Mouse (Mus musculus) heart, embryonic 15.5 days (tissue): ENCODE data around the gene Wdfy2. TPM values are rescaled to one million over a fixed set of nuclear protein-coding genes. Genes with fewer than 3 reads are reported as not detected.
"Not testable (repeated sequence)": the region's sequence is repeated elsewhere in the genome, so short reads cannot be mapped to it uniquely, and the experiment has no call there.

Experiments used
- ATAC-seq: fragments of 200-750 bp; cut with Nextera tagmentation; replicated peaks from 2 replicates; pipeline ENCODE4 v1.8.0; 2017; ENCODE audit warnings: low read depth, moderate TSS enrichment; ENCODE audit not compliant: insufficient number of reproducible peaks, insufficient read depth, low FRiP score
- H3K27ac ChIP-seq: fragments of 300-500 bp; sonication (generic); 2 replicates; pipeline ENCODE4 v1.5.1; 2015; ENCODE audit warnings: mild to moderate bottlenecking, inconsistent platforms
- H3K27me3 ChIP-seq: fragments of 300-500 bp; sonication (generic); 2 replicates; pipeline ENCODE4 v1.6.1; 2015; ENCODE audit warnings: inconsistent platforms
- H3K36me3 ChIP-seq: fragments of 300-500 bp; sonication (generic); 2 replicates; pipeline ENCODE4 v1.6.1; 2015; ENCODE audit warnings: mild to moderate bottlenecking, inconsistent platforms
- H3K4me1 ChIP-seq: fragments of 300-500 bp; sonication (generic); replicated peaks from 2 replicates; pipeline ENCODE4 v1.6.1; 2015; ENCODE audit warnings: inconsistent platforms
- H3K4me2 ChIP-seq: fragments of 300-500 bp; sonication (generic); 2 replicates; pipeline ENCODE4 v1.6.1; 2015; ENCODE audit warnings: inconsistent platforms, mild to moderate bottlenecking, moderate library complexity
- H3K4me3 ChIP-seq: fragments of 300-500 bp; sonication (generic); 2 replicates; pipeline ENCODE4 v1.5.1; 2015; ENCODE audit warnings: mild to moderate bottlenecking, inconsistent platforms
- H3K9ac ChIP-seq: fragments of 300-500 bp; sonication (generic); 2 replicates; pipeline ENCODE4 v1.6.1; 2015; ENCODE audit warnings: mild to moderate bottlenecking, inconsistent platforms
- H3K9me3 ChIP-seq: fragments of 300-500 bp; sonication (generic); replicated peaks from 2 replicates; pipeline ENCODE4 v1.6.1; 2016; ENCODE audit warnings: inconsistent platforms
- WGBS: fragments of 180-500 bp; shearing (Covaris S2); methylation state at CpG from one replicate; pipeline ENCODE4 v1.1.7; 2015; ENCODE audit warnings: mixed read lengths; 5-methylcytosine and 5-hydroxymethylcytosine counted together
- polyA plus RNA-seq: library from polyadenylated mRNA; unstranded; fragments of >200 nt; fragmentation: Nextera tagmentation; extraction: Ambion mirVana; gene quantifications from 2 replicates; pipeline ENCODE4 v1.2.1, GENCODE M21; 2015

Wdfy2 gene
- polyA plus RNA-seq, 1 experiment from 2014 or later, result 3.0 TPM

GRCm38 (mm10) chr14:62880084-62880851, 42.8 kb downstream of the Wdfy2 start:
- 66% methylated on average over 5 of the region's 5 CpGs for WGBS
- no peaks in the 10 kb centered on the region for H3K27me3 ChIP-seq
- H3K36me3 ChIP-seq, result no peaks in the 10 kb centered on the region
- peaks cover 42% of the 10 kb centered on the region for H3K4me1 ChIP-seq
- no peak overlapping the region for H3K4me2 ChIP-seq
- H3K27ac ChIP-seq, result peak overlapping the region; percentile 56
- no peaks in the 10 kb centered on the region for H3K9me3 ChIP-seq
- H3K4me3 ChIP-seq, result no peak overlapping the region
- no peak overlapping the region for H3K9ac ChIP-seq
- ATAC-seq, result no peak

GRCm38 (mm10) chr14:62882061-62882614, 44.7 kb downstream of the Wdfy2 start:
- Histone ChIP-seq H3K4me3 (no peak overlapping the region), H3K27ac (no peak overlapping the region), H3K4me1 (peaks cover 38% of the 10 kb centered on the region), H3K27me3 (no peaks in the 10 kb centered on the region), H3K9me3 (no peaks in the 10 kb centered on the region), H3K9ac (no peak overlapping the region), H3K4me2 (no peak overlapping the region), H3K36me3 (no peaks in the 10 kb centered on the region)
- 49% methylated on average over 4 of the region's 4 CpGs for WGBS
- ATAC-seq, result no peak

GRCm38 (mm10) chr14:62883551-62883950, 46.1 kb downstream of the Wdfy2 start:
- Histone ChIP-seq H3K4me3 (no peak overlapping the region), H3K27ac (no peak overlapping the region), H3K9ac (no peak overlapping the region), H3K4me1 (peaks cover 27% of the 10 kb centered on the region), H3K27me3 (no peaks in the 10 kb centered on the region), H3K36me3 (no peaks in the 10 kb centered on the region), H3K4me2 (no peak overlapping the region), H3K9me3 (no peaks in the 10 kb centered on the region)
- WGBS, result 72% methylated on average over 1 of the region's 1 CpGs
- ATAC-seq, result no peak

GRCm38 (mm10) chr14:62884171-62884570, 46.7 kb downstream of the Wdfy2 start:
- Histone ChIP-seq H3K27ac (no peak overlapping the region), H3K4me3 (no peak overlapping the region), H3K9me3 (no peaks in the 10 kb centered on the region), H3K4me1 (peaks cover 20% of the 10 kb centered on the region), H3K4me2 (no peak overlapping the region), H3K36me3 (no peaks in the 10 kb centered on the region), H3K27me3 (no peaks in the 10 kb centered on the region), H3K9ac (no peak overlapping the region)
- ATAC-seq, result no peak
- WGBS, result 43% methylated on average over 5 of the region's 5 CpGs

- H3K9me3 ChIP-seq, result no peaks in the 10 kb centered on the region
- WGBS, result 95% methylated on average over 1 of the region's 1 CpGs
- H3K27ac ChIP-seq, result no peak overlapping the region
- H3K4me2 ChIP-seq, result no peak overlapping the region
- no peaks in the 10 kb centered on the region for H3K27me3 ChIP-seq
- no peak for ATAC-seq
- H3K36me3 ChIP-seq, result no peaks in the 10 kb centered on the region
- peaks cover 16% of the 10 kb centered on the region for H3K4me1 ChIP-seq
- no peak overlapping the region for H3K9ac ChIP-seq
- no peak overlapping the region for H3K4me3 ChIP-seq
Observed at GRCm38 (mm10) chr14:62884639-62885038, 47.2 kb downstream of the Wdfy2 start.

GRCm38 (mm10) chr14:62885146-62885545, 47.7 kb downstream of the Wdfy2 start:
- Histone ChIP-seq H3K4me1 (peaks cover 11% of the 10 kb centered on the region), H3K27ac (no peak overlapping the region), H3K4me3 (no peak overlapping the region), H3K9me3 (no peaks in the 10 kb centered on the region), H3K4me2 (no peak overlapping the region), H3K36me3 (no peaks in the 10 kb centered on the region), H3K9ac (no peak overlapping the region), H3K27me3 (no peaks in the 10 kb centered on the region)
- peak; percentile 43; the same call in 1 of the 2 replicates for ATAC-seq
- WGBS, result 78% methylated on average over 2 of the region's 2 CpGs

- H3K36me3 ChIP-seq, result no peaks in the 10 kb centered on the region
- WGBS, result 87% methylated on average over 3 of the region's 3 CpGs
- no peak overlapping the region for H3K27ac ChIP-seq
- H3K4me2 ChIP-seq, result no peak overlapping the region
- no peaks in the 10 kb centered on the region for H3K9me3 ChIP-seq
- H3K27me3 ChIP-seq, result no peaks in the 10 kb centered on the region
- peaks cover 9% of the 10 kb centered on the region for H3K4me1 ChIP-seq
- no peak for ATAC-seq
- no peak overlapping the region for H3K9ac ChIP-seq
- H3K4me3 ChIP-seq, result no peak overlapping the region
Observed at GRCm38 (mm10) chr14:62891401-62891800, 53.9 kb downstream of the Wdfy2 start.

GRCm38 (mm10) chr14:62892771-62893641, 55.5 kb downstream of the Wdfy2 start:
- no peak overlapping the region for H3K9ac ChIP-seq
- 62% methylated on average over 8 of the region's 8 CpGs for WGBS
- H3K9me3 ChIP-seq, result no peaks in the 10 kb centered on the region
- no peak overlapping the region for H3K4me3 ChIP-seq
- no peaks in the 10 kb centered on the region for H3K36me3 ChIP-seq
- H3K27me3 ChIP-seq, result no peaks in the 10 kb centered on the region
- ATAC-seq, result peak; percentile 43; the same call in 1 of the 2 replicates
- H3K4me1 ChIP-seq, result peaks cover 9% of the 10 kb centered on the region
- H3K4me2 ChIP-seq, result no peak overlapping the region
- H3K27ac ChIP-seq, result no peak overlapping the region

GRCm38 (mm10) chr14:62893642-62894180, 56.2 kb downstream of the Wdfy2 start:
- WGBS, result 49% methylated on average over 5 of the region's 5 CpGs
- not testable (repeated sequence) for H3K27me3 ChIP-seq

GRCm38 (mm10) chr14:62894924-62895840, 57.7 kb downstream of the Wdfy2 start:
- 95% methylated on average over 8 of the region's 8 CpGs for WGBS
- Histone ChIP-seq H3K4me3 (no peak overlapping the region), H3K4me2 (no peak overlapping the region), H3K4me1 (peaks cover 9% of the 10 kb centered on the region), H3K36me3 (no peaks in the 10 kb centered on the region), H3K9me3 (no peaks in the 10 kb centered on the region), H3K27me3 (no peaks in the 10 kb centered on the region), H3K27ac (no peak overlapping the region), H3K9ac (no peak overlapping the region)
- no peak for ATAC-seq

More at GRCm38 (mm10) chr14:62893642-62894180, 56.2 kb downstream of the Wdfy2 start:
- H3K27ac ChIP-seq, H3K4me3 ChIP-seq, H3K9ac ChIP-seq, H3K36me3 ChIP-seq, ATAC-seq, H3K4me2 ChIP-seq, H3K9me3 ChIP-seq, H3K4me1 ChIP-seq: not testable (repeated sequence)
